Mouse (Mus musculus) gastrocnemius, postnatal 36 days (tissue): ENCODE data around the gene Gm9780. TPM values are rescaled to one million over a fixed set of nuclear protein-coding genes. Genes with fewer than 3 reads are reported as not detected.
"Not testable (repeated sequence)": the region's sequence is repeated elsewhere in the genome, so short reads cannot be mapped to it uniquely, and the experiment has no call there.

Experiments used
- DNase-seq, 2 experiments: peaks; one replicate each; pipeline ENCODE4 v3.0.0; 2022
- intact Hi-C: fragments of 180-260 bp; cut with DNase I; formaldehyde crosslinking; loops from one replicate; pipeline ENCODE4 v1.15.1; 2025
- total RNA-seq, 2 experiments: library from RNA; stranded (reverse); gene quantifications; 2 replicates each; pipeline ENCODE4 v1.2.3; 2021

Gm9780 gene
- total RNA-seq, 2 experiments from 2014 or later = 2.9 to 5.9 TPM

- intact Hi-C loops, DNase-seq: not testable (repeated sequence)
Measured at GRCm38 (mm10) chr14:25978371-25979241, 63.9 kb downstream of the Gm9780 start, which contains the start of gene Duxbl1. Gene Duxbl1, plus strand, starts transcription at chr14:25978577.

Other genes starting within 250 kb of the Gm9780 start
- gene Anxa11, start 200.6 kb downstream of the Gm9780 start, total RNA-seq = 10 to 100 TPM; 90.7 to 93.7 TPM
- 1 to 10 TPM; 2.1 to 2.9 TPM for gene Plac9a, start 139.6 kb downstream of the Gm9780 start, total RNA-seq
- gene Tmem254a, start 115.0 kb downstream of the Gm9780 start, total RNA-seq = under 1 TPM; 0.27 to 0.56 TPM
- not detected for gene Cphx1, start 104.4 kb downstream of the Gm9780 start, total RNA-seq
- gene Duxbl1, start 64.1 kb downstream of the Gm9780 start, total RNA-seq = under 1 TPM in 1 of 2 experiments, not detected in 1; 0.25 TPM
- 1 to 10 TPM; 1.3 to 3.7 TPM for gene Tmem254c, start 24.6 kb upstream of the Gm9780 start, total RNA-seq
- not detected for gene Cphx2, start 38.8 kb upstream of the Gm9780 start, total RNA-seq
- not detected for gene Cphx3, start 39.6 kb upstream of the Gm9780 start, total RNA-seq
- not detected for gene Duxbl2, start 75.6 kb upstream of the Gm9780 start, total RNA-seq
- 10 to 100 TPM; 28.3 to 32.6 TPM for gene Plac9b, start 139.8 kb upstream of the Gm9780 start, total RNA-seq
- 1 to 10 TPM in 1 of 2 experiments, not detected in 1; 2.5 TPM for gene Tmem254b, start 164.3 kb upstream of the Gm9780 start, total RNA-seq
- under 1 TPM in 1 of 2 experiments, not detected in 1; 0.10 TPM for gene Duxbl3, start 215.3 kb upstream of the Gm9780 start, total RNA-seq